Mouse (Mus musculus) right cerebral cortex, adult 2 months (tissue): Measurements from ENCODE around the gene Fam83d.
"Not testable (repeated sequence)": the region's sequence is repeated elsewhere in the genome, so short reads cannot be mapped to it uniquely, and the experiment has no call there.

Experiments
- DNase-seq, 2 experiments: peaks; one replicate each; pipeline ENCODE4 v3.0.0; 2021 to 2022; ENCODE audit warnings: low spot score in 2 of 2

Fam83d gene

DNA sequence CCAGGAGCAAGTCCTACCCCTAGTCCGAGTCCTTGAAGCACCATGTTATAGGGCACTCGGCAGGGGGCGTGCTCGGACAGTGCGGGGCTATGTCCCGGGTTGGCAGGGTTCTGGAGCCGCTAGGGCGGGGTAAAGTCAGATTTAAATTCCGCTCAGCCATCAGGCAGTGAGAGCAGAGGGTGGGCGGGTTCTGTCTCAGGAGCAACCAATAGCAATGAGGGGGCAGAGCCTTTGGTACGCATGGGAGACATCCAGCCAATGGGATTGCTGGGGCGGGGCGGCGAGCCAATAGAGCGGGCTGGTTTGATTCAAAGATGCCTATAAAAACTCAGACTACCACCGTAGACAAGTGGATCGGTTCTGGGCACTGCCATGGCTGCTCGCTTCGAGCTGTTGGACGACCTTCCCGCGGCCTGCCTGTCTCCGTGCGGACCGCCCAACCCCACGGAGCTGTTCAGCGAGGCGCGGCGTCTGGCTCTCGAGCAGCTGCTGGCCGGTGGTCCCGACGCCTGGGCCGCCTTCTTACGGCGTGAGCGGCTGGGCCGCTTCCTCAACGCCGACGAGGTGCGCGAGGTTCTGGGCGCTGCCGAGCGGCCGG lies at the start of gene Fam83d:
Fam83d (plus strand) TSS at position 352 of the 598 bp plus-strand sequence.
- peak; percentile 94 to 95 for DNase-seq

DNA sequence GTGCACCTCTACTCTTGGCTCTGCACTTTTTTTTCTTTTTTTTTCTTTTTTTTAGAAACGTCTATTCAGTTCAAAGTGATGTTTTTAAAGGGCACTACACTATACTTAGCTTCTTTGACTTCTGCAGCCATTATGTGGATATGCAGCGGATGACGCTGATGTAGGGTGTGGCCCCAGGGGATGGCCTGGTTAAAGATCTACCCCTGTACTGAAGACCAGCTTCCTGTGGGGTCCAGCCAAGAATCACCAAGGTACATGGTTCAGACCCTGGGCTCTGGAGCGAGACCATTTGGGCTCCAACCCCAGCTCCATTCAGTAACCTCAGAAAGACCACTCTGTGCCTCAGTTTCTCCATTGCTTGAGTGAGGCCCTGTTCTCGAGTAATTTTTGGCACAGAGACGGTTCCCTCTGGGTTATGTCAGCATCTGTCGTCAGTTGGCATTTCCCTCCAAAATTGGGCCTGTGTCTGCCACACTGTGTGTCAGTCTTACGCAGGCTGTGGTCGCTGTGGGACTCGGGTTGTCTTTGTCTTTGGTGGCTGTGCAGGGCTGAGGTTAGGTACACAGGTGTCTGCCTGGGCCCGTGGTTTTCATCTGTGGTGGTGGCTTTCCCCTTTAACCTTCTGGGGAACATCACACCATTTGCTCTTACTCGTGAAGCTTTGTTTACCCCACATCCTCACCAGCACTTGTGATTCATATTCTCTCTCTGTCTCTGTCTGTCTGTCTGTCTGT lies 48.9 kb upstream of the Fam83d start:
- no peak for DNase-seq

DNA sequence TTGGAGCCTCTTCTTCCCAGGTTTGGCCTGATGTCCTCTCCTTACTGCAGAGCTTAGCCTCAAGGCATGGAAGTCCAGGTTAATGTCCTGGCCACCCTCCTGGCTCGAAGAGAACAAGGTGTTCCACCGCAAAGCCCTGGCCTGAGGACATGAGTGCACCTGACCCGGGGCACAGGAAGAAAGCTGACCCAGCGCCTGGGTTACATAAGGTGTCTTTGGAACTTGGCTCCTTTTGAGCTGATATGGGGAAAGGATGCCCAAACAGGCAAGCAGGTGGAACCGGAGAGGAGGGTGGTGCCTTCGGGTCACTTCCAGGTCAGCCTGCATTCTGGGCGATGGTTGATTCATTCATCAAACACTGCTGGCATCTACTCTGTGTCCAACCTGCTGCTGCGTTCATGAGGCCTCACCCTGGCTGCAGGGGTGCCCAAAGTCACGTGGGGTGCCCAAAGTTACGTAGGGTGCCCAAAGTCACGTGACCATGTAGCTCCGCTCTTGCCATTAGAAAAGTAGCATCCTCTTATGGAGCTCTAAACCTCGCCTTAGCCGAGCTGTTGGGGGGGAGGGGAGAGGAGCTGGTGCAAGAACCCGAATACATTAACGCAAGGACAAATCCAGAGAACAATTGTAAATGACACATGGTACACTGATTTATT lies 47.0 kb upstream of the Fam83d start:
- no peak for DNase-seq

DNA sequence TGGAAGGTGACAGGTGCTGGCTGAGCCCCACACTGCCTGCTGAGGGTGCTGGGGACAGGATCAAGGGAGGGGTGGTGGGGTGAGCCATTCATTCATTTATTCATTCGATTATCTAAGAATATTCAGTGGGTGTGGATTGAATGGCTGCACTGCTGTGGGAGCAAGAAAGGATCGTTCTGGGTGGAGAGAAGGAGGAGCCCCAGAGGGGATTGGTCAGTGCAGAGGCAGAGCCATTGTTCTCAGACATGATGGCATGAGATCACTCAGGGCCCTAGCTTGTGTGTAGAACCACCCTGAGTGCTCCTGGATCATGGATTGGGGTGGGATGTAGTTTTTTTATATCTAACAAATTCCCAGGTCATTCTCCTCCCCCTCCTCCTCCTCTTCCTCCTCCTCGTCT lies 46.4 kb upstream of the Fam83d start:
- no peak for DNase-seq

DNA sequence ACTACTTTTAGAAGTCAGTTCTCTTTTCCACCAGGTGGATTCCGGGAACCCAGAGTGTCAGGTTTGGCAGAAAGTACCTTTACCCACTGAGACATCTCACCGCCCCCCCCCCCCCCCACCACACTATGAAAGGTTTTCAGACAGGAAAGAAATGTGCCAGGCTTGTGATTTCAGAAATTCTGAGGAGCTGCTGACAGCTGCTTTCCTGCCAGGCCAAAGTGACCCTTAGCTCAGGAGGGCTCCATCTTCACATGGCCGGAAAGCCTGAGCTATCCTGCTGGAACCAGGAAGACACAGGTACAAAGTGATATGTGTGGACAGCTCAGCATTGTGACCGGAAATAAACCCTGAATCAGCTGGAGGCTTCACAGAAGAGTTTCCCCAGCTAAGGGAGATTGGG lies 45.8 kb upstream of the Fam83d start:
- DNase-seq, result no peak

DNA sequence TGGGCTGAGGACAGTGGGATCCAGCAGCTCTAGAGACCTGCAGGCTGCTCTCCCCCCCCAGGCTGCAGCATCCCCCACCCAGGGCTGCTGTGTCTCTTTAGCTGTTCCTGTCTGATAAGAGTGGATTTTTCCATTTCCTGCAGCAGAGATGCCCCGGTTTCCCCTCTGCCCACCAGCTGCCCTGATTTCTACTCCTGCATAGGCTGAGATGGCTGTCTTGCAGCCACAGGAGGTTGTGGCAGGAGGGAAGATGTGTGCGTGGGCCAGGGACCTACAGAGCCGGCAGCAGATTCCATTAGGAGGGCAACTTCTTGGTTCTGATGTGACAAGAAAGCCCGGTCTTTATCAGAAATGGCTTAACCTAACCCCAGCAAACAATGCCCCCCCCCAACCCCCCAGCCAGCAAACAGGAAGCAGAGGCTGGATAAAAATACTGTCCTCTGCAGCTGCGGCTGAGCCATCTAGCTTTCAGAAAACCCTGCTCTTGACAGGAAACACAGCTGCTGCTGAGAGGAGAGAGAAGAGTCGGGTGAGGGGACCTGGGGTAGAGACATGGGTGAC lies 44.8 kb upstream of the Fam83d start:
- DNase-seq, result peak; percentile 55 to 56

DNA sequence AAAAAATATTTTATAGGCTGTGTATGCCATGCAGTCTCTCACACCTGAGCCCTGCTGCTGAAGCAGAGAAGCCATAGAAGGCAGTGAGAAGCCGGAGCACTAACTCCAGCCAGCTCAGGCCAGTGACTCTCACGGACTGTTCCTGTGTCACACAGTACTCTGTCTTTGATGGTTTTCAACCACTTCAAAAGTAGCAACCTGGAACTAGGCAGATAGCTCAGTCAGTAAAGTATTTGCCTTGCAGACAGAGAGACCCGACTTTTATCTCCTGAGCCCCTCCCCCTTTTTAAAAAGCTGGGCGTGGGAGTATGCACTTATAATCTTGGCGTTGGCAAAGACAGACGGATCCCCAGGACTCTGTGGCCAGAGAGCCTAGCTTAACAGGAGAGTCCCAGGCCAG lies 44.1 kb upstream of the Fam83d start:
- no peak for DNase-seq

DNA sequence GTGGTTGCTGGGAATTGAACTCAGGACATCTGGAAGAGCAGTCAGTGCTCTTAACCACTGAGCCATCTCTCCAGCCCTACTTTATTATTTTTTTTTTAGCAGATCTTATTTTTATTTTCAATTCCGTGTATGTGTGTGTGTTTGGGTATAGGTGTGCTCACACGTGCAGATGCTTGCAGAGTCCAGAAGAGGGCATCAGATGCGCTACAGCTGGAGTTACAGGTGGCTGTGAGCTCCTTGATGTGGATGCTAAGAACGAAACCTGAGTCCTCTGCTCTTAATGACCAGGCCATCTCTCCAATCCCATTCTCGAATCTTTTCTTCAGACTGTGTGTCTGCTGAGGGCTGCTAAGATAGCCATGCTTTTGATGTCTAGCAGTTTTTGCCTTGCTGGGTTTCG lies 41.6 kb upstream of the Fam83d start:
- DNase-seq, result no peak

DNA sequence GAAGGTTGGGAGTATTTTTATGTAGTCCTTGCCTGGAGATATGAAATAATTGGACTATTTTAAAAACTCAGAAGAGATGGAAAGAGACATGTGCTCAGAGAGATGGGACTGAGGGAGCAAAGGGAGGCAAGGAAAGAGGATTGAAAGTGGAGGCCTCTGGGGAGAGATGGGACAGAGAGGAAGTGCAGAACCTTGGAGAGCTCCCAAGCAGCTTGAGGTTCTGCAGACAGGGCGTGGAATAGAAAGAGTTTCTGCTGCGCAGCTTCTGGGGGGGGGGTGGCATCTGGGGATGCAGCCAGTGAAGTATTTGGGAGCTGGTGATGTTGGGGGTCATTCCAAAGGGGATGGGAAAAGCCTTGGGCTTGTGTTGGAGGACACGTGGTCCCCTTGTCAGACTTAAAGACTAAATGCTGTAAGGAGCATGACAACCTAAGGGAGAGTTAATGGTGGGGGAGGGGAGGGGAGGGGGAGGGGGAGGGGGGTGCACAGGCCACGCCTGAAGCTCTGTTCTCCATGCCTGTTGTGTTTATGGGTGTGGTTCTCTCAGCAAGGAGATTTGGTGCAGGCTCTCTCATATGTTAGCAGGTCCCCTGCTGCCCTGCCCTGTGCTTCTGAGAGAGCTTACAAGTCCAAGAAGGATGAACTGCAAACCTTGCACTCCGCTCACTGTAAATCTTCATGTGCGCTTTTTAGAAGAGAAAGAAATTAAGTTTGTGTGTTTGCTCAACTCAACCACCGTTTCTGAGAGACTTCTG lies 39.7 kb upstream of the Fam83d start:
- DNase-seq, result no peak

DNA sequence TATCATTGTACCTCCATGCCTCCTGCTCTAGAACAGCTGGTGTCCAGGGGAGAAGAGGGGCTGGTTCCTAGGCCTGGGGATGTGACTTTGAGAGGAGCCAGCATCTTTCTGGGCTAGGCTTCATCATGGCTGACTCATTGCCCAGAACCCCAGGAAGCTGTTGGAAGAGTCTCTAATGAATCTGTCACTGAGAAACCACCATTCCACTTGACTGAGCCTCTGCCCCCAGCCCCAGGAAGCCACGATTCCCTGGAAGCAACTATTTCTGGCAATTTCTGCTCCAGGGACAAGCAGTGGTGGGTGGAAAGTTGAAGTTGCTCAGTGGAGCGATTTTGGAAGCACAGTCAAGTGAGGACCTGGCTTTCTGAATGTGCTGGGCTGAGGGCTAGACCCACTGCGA lies 37.0 kb upstream of the Fam83d start:
- DNase-seq, result no peak

DNA sequence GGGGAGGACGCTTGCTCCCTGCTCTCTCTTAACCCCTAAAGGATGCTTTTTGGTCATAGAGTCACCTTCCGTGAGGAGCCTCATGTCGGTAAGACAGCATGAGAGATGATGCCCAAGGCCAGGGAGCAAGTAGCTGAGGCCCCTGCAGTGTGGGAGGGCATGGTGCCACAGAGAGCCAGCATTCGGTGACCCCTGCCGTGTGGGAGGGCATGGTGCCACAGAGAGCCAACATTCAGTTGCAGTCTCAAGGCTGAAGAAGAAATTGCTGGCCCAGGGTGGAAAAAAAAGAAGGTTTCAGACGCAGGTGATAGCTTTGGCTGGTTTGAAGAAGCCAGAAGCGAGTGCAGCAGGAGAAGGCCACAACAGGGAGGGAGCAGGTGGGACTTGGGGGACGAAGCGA lies 35.4 kb upstream of the Fam83d start:
- no peak for DNase-seq

DNA sequence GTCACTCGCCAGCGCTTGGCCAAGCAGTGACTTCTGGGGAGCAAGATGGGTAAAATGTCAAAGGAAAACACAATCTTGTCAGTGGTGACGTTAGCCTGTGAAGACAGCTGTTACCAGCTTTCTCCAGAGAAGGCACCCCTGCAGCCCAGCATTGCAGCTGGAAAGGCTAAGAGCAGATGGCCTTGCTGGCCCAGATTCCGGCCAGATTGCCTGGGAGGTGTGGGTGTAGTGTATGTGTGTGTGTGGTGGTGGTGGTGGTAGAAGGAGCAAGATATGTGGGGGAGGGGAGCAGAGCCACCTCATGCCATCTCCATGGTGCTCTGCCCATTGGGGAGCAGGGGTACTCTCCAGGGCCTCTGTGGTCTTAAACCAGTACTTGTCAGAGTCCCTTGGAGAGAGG lies 34.8 kb upstream of the Fam83d start:
- DNase-seq, result no peak

DNA sequence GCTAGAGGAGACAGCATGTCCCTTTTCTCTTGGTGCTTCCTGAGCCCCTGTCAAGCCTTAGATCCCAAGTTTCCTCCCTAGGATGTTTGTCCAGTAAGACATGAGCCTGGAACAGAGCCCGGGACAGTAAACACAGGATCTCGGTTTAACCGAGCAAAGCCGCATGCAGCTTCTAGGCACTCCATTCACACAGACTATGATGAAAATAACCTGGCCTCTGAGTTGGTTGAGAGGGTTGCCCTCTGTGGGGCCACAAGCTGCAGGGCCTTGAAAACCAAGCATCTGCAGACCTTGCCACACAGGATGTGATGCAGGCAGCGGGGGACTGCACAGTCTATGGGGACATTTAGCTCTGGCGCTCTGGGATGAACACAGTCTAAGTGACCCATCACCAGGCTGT lies 34.0 kb upstream of the Fam83d start:
- DNase-seq, result no peak

DNA sequence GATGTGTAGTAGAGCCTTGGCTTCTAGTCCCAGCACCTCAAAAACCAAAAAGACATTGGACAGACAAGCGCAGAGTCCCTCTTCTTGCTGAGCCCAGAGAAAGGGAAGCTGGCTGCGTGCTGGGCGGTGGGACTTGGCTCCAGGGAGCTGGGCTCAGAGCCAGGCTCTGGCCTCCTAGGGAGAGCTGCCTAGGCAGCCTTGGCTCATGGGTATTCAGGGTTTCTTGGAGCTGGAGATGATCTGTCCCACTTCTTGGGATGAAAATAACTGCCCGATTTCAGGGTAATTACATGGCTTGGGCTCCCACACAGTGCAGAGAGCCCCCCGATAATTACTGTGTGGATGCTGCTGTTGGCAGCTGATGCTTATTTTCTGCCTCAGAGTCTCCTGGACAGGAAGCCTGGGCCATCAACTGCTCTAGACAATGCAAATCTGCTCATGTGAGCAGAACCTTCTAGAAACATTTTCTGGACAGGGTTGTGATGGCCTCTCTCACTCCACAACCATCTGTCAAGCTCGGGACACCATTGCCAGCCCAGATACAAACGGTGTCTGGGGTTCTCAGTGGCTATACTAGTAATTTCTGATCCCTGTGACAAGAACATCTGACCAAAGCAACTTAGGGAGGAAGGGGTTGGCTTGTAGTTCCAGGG lies 33.3 kb upstream of the Fam83d start:
- DNase-seq, result no peak

DNA sequence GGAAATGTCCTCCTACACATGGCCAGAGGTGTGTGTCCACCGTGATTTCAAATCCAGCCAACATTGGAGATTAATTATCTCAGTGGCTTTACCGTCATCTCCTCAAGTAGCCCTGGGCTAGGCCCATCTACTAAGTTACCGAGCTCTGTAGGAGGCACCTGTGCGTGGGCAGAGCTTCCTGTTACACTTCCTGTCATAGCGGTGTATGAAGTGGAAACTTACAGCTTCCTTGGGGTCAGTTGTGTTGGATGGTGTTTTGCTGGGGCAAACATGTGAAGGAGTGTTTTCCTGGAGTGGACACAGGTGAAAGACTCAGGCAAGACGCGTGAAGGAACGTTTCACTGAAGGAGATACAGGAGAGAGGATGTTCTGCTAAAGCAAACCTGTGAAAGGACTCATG lies 32.6 kb upstream of the Fam83d start:
- no peak for DNase-seq

DNA sequence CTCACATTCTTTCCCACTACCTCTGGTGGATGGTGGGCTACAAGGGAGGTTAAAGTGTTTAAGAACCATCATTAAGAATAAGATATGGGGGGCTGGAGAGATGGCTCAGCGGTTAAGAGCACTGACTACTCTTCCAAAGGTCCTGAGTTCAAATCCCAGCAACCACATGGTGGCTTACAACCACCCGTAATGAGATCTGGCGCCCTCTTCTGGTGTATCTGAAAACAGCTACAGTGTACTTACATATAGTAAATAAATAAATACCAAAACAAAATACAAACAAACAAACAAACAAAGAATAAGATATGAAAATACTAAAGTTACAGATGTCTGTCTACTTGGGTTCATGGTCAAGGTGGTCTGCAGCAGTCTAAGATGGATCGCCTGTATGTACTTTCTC lies 31.6 kb upstream of the Fam83d start:
- not testable (repeated sequence) for DNase-seq

DNA sequence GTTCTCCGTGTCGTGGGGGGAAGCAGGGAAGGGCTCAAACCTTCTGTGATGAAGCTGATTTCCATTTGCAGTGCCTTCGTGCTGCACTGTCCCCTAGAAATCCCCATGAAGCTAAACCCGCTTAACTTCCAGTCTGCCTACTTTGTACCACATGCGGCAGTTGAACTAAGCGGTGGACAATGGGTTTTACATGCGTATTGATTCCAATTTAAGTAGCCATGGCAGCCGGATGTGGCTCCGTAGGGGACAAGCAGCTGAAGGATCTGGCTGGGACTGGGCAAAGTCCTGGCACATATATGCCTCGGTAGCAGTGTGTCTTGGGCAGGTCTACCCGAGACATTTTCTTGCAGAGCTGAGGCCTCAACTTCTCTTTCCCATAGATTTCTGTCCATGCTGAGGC lies 29.3 kb upstream of the Fam83d start:
- no peak for DNase-seq

DNA sequence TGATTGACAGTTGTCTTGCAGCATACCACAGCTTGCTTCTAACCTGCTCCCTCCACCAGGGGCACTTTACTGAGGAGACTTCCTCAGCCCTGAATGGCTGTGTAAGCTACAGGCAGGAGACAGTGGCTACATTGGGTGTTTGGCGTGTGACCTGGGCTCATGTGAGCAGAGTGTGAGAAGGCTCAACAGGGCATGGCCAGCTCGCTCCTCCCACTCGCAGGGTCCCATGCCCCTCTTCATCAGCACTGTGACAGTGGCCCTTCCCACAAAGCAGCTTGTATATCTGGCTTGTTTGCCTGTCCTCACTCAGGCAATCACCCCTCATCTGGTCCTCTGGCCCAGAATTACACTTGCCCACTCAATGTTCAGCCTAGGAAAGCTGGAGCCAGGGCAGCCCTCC lies 28.8 kb upstream of the Fam83d start:
- DNase-seq, result no peak

DNA sequence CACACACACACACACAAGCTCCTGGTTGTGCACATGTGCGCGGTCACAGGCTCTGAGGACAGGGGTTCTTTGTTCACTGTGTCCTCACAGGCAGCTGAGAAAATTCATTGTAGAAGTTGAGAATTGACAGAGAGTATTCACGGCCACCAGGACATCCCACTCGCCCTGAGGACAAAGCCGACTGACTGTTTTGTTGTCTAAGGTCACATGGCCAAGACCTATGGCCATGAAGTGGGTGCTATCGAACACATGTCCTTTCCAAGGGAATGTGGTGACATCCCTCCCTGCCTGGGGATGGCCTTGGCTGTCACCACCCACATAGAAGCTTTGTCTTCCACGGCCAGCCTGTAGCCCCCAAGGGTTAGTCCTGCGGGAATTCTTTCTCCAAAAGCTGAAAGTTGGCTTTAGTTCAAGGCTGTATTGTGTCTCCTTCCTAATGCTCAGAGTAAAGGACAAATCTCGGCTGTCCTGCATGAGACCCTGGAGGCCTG lies 26.8 kb upstream of the Fam83d start:
- DNase-seq, result no peak

DNA sequence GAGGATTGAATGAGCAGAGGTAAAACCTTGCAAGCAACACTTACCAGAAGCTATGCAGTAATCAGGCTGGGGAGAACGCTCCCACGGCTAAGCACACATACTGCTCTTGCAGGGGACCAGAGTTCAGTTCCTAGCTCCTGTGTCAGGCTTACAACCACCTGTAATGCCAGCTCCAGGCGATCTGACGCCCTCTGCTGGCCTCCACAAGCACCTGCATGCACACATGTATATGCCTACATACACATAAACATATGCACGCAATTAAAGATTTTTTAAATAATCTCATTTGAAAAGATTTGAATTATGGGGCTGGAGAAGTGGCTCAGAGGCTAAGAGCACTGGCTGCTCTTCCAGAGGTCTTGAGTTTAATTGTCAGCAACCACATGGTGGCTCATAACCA lies 25.5 kb upstream of the Fam83d start:
- DNase-seq, result no peak

DNA sequence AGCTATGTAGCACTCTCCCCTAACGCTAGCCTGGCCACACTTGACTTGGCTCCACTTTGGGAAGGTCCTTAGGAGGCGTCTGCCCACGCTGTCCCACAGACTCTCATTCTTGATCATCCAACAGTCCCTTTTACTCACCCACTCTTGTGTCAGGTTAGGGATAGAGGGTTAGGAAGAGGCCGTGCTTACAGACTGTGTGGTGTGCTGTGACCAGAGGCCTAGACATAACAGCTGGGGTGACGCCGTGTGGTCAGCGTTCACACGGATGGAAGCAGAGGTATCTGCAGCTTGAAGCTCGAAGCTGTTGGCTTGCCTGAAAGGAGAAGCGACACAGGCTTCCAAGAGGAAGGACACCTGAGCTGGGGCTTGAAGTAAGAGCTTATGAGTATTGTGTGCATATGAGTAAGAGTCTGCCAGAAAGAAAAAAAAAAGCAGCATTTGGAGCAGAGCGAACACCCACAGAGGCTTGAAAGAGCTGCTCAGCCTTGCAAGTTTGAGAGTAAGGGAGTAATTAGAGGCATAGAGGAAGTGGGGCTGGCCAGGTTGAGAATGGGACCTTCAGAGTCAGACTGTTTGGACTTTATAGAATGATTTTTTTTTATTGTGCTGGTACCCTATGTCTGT lies 24.3 kb upstream of the Fam83d start:
- no peak for DNase-seq
